Mouse (Mus musculus) C2C12 (cell line): ENCODE results near the gene Fam213b.

Experiments
- CTCF ChIP-seq: IDR thresholded peaks from one replicate; pipeline ENCODE4 v1.5.1; 2011; ENCODE audit not compliant: control insufficient read depth, insufficient read depth, insufficient read length
- MYOD1 ChIP-seq: IDR thresholded peaks from one replicate; pipeline ENCODE4 v1.6.1; 2011; ENCODE audit warnings: low read depth; ENCODE audit not compliant: control insufficient read depth, insufficient read length

DNA sequence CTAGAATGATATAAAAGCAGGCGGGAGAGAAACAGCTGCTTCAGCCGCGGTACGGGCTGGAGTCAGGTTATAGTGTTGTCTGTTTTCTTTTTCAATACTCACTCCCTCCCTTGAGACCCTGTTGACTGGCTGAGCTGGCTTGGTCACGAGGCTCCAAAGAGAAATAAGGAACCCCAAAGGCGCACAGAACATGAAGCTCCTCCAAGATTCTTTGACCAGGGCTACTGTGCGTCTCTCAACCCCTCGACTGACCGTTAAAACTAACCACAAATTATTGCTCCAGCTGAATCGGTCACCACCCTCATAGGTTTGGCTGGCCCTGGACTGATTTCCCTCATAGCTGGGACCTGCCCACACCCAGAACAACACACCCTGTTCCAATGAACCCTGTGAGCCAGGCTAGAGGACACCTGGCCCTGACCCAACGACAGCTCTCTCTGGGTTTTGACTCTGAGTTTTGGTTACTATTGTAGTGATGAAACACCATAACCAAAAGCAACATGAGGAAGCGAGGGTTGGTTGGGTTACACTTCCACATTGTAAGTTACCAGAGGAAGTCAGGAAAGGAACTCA lies 30.2 kb upstream of the Fam213b start:
- TF ChIP-seq CTCF = no peak
- TF ChIP-seq MYOD1 = no peak
